Mouse (Mus musculus) Muller cell, postnatal 12 days (primary cell): ENCODE data around the gene Snap47.
"Not testable (repeated sequence)": the region's sequence is repeated elsewhere in the genome, so short reads cannot be mapped to it uniquely, and the experiment has no call there.

Experiments
- DNase-seq: peaks from one replicate; pipeline ENCODE4 v3.0.0-alpha.2; 2015; ENCODE audit errors: inconsistent ontology term

The Snap47 gene

GRCm38 (mm10) chr11:59367955-59368354 is 83.0 kb downstream of the Snap47 start:
- DNase-seq: not testable (repeated sequence)

DNA sequence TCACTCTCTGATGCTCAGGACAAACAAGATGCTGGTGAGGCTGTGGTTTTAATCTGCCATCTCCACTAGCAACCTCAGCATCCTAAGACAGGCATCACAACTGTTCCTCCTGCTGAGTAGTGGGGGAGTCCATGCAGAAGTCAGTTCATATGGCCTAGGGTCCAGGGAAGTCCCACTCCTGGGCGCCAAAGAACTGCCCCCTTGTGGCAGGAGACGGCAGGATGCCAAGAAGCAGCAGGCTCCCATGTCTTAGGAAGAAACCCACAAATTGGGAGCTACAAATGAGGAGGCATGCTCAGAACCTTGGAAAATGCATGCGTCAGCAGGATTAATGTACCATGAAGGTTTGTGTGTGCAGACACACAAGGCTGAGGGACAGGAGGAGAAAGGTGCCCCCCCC is 84.4 kb downstream of the Snap47 start:
- no peak for DNase-seq

GRCm38 (mm10) chr11:59366031-59366430 is 85.0 kb downstream of the Snap47 start:
- DNase-seq: no peak

- no peak for DNase-seq
These were observed 86.6 kb downstream of the Snap47 start for GRCm38 (mm10) chr11:59364417-59364816.

DNA sequence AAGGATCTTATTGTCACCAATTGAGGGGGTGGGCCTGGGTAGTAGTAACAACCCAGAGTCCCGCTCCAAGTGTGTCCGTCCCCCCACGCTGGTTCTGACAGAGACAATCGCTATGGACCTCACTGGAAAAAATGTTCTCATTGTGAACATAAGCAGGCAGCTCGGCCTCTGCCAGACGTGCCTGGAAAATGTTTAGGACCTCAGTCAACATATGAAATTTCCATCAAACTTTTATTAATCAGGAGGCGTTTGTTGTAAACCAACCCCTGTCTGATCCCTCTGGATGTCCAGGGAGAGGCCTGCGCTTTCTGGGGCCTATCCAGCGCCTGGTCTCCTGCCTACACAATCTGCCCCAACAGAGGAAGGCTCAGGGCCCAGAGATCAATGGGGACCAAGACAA is 87.0 kb downstream of the Snap47 start:
- DNase-seq: no peak

DNA sequence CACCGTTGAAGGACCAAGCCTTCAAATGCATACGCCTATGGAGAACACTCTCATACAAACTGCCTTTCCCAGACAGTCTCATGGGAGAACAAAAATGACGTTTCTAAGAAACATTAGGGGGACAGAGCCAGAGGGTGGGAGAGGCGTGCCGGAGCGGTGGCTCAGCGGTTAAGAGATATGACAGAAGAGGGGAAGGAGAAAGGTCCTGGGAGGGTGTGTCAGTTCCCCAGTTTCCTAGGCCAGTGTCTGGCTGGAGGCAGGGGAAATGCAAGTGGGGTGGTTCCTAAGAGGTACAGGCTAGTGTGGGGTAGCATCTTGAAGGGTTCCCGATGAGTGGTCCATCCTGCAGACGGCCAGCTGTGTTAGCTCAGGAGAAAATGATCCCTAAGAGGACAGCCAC is 89.7 kb downstream of the Snap47 start:
- no peak for DNase-seq
